Mouse (Mus musculus) mesoderm, embryonic 11.5 days (tissue): ENCODE measurements at regions not wholly inside any gene's neighbourhood (a gene's known extent, or its start where the extent isn't known, plus 50 kb on each side); places are given as distances from the start of the nearest gene placed in this dataset.

Experiments
- DNase-seq: peaks from one replicate; pipeline ENCODE4 v3.0.0-alpha.2; 2012; ENCODE audit warnings: low read depth, low spot score

GRCm38 (mm10) chr8:9048116-9048515, 357.8 kb upstream of the Arglu1 start:
- DNase-seq = no peak

- no peak for DNase-seq
Measured at GRCm38 (mm10) chr8:9042835-9043792, 352.8 kb upstream of the Arglu1 start.

GRCm38 (mm10) chr8:9029156-9029555, 338.8 kb upstream of the Arglu1 start:
- no peak for DNase-seq

- no peak for DNase-seq
Measured at GRCm38 (mm10) chr8:9027672-9028071, 337.4 kb upstream of the Arglu1 start.

- no peak for DNase-seq
Measured at GRCm38 (mm10) chr8:9025872-9026271, 335.6 kb upstream of the Arglu1 start.

GRCm38 (mm10) chr8:9025378-9025777, 335.1 kb upstream of the Arglu1 start:
- DNase-seq = no peak

GRCm38 (mm10) chr8:9020744-9021143, 330.4 kb upstream of the Arglu1 start:
- no peak for DNase-seq

GRCm38 (mm10) chr8:9020180-9020579, 329.9 kb upstream of the Arglu1 start:
- no peak for DNase-seq

- DNase-seq = no peak
Measured at GRCm38 (mm10) chr8:9011785-9012510, 321.6 kb upstream of the Arglu1 start.

- no peak for DNase-seq
Measured at GRCm38 (mm10) chr8:9008006-9008780, 317.9 kb upstream of the Arglu1 start.

- no peak for DNase-seq
Measured at GRCm38 (mm10) chr8:8999914-9000313, 309.6 kb upstream of the Arglu1 start.

- DNase-seq = no peak
Measured at GRCm38 (mm10) chr8:8997621-8998020, 307.3 kb upstream of the Arglu1 start.

- peak; percentile 75 for DNase-seq
Measured at GRCm38 (mm10) chr8:8994596-8995189, 304.4 kb upstream of the Arglu1 start.

GRCm38 (mm10) chr8:8994008-8994407, 303.7 kb upstream of the Arglu1 start:
- peak; percentile 47 for DNase-seq

- peak; percentile 91 for DNase-seq
Measured at GRCm38 (mm10) chr8:8992461-8993032, 302.2 kb upstream of the Arglu1 start.

- no peak for DNase-seq
Measured at GRCm38 (mm10) chr8:8991026-8991425, 300.7 kb upstream of the Arglu1 start.

- no peak for DNase-seq
Measured at GRCm38 (mm10) chr8:8986068-8986467, 295.7 kb upstream of the Arglu1 start.

- no peak for DNase-seq
Measured at GRCm38 (mm10) chr8:8985395-8985794, 295.1 kb upstream of the Arglu1 start.

- no peak for DNase-seq
Measured at GRCm38 (mm10) chr8:8984829-8985251, 294.5 kb upstream of the Arglu1 start.

GRCm38 (mm10) chr8:8984159-8984828, 294.0 kb upstream of the Arglu1 start:
- DNase-seq = no peak
